Mouse (Mus musculus) liver, embryonic 14.5 days (tissue): ENCODE measurements at regions not wholly inside any gene's neighbourhood (a gene's known extent, or its start where the extent isn't known, plus 50 kb on each side); places are given as distances from the start of the nearest gene placed in this dataset.

ENCODE experiments used
- ATAC-seq: fragments of 200-750 bp; cut with Nextera tagmentation; 2 replicates; pipeline ENCODE4 v1.8.0; 2017; ENCODE audit warnings: moderate number of reproducible peaks, mild to moderate bottlenecking, moderate library complexity; ENCODE audit not compliant: insufficient read depth
- DNase-seq, 3 experiments: peaks; one replicate each; pipeline ENCODE4 v3.0.0-alpha.2; 2012 to 2013; ENCODE audit warnings: low read depth in 3 of 3, low spot score in 3 of 3
- H3K27ac ChIP-seq: fragments of 300-500 bp; sonication (generic); 2 replicates; pipeline ENCODE4 v1.5.1; 2014; ENCODE audit warnings: moderate library complexity, mild to moderate bottlenecking, control low read depth, inconsistent platforms
- H3K27me3 ChIP-seq: fragments of 300-500 bp; sonication (generic); 2 replicates; pipeline ENCODE4 v1.6.1; 2014; ENCODE audit warnings: mild to moderate bottlenecking, low read length, moderate library complexity; ENCODE audit not compliant: control insufficient read depth, insufficient read depth
- H3K36me3 ChIP-seq: fragments of 300-500 bp; sonication (generic); replicated peaks from 2 replicates; pipeline ENCODE4 v1.6.1; 2014; ENCODE audit warnings: low read depth; ENCODE audit not compliant: control insufficient read depth, insufficient read depth
- H3K4me1 ChIP-seq, 2 experiments: fragments of 200-500 bp in 1 of 2; fragments of 300-500 bp in 1 of 2; sonication (generic) in 1 of 2; replicated peaks; 2 replicates each; pipeline ENCODE4 v1.6.1; 2012 to 2014; ENCODE audit warnings: antibody characterized with exemption in 1 of 2, inconsistent platforms in 1 of 2, low read length in 1 of 2; ENCODE audit not compliant: control insufficient read depth in 2 of 2, insufficient read depth in 2 of 2
- H3K4me2 ChIP-seq: fragments of 300-500 bp; sonication (generic); 2 replicates; pipeline ENCODE4 v1.6.1; 2014; ENCODE audit warnings: low read depth, mild to moderate bottlenecking, control low read depth, moderate library complexity
- H3K4me3 ChIP-seq, 2 experiments: fragments of 200-500 bp in 1 of 2; fragments of 300-500 bp in 1 of 2; sonication (generic) in 1 of 2; 2 replicates each; pipeline ENCODE4 v1.5.1; 2012 to 2014; ENCODE audit warnings: low read depth in 2 of 2, low read length in 2 of 2, mild to moderate bottlenecking in 2 of 2, control low read depth in 1 of 2, inconsistent platforms in 1 of 2, moderate library complexity in 1 of 2; ENCODE audit not compliant: insufficient read depth in 1 of 2
- H3K9ac ChIP-seq: fragments of 300-500 bp; sonication (generic); replicated peaks from 2 replicates; pipeline ENCODE4 v1.6.1; 2014; ENCODE audit warnings: mild to moderate bottlenecking, control low read depth, moderate library complexity
- H3K9me3 ChIP-seq: fragments of 300-500 bp; sonication (generic); 2 replicates; pipeline ENCODE4 v1.6.1; 2016; ENCODE audit warnings: low read length, mixed read lengths; ENCODE audit not compliant: control insufficient read depth
- CTCF ChIP-seq: IDR thresholded peaks from 2 replicates; pipeline ENCODE4 v1.5.1; 2016; ENCODE audit warnings: antibody characterized with exemption, low read depth, control low read depth
- EP300 ChIP-seq: IDR thresholded peaks from 2 replicates; pipeline ENCODE4 v1.6.1; 2016; ENCODE audit warnings: antibody characterized with exemption, low read depth
- WGBS: fragments of 180-500 bp; shearing (Covaris S2); extraction: QIAGEN DNeasy Blood & Tissue Kit; methylation state at CpG from one replicate; pipeline ENCODE4 v1.1.7; 2014; ENCODE audit not compliant: insufficient replicate concordance; 5-methylcytosine and 5-hydroxymethylcytosine counted together

GRCm38 (mm10) chr14:106199536-106200319 is 93.7 kb downstream of the Trim52 start:
- no peaks in the 10 kb centered on the region for H3K36me3 ChIP-seq
- no peak overlapping the region for H3K27ac ChIP-seq
- no peak for DNase-seq
- H3K9me3 ChIP-seq = no peaks in the 10 kb centered on the region
- H3K27me3 ChIP-seq = no peaks in the 10 kb centered on the region
- TF ChIP-seq CTCF (no peak), EP300 (no peak)
- no peak overlapping the region for H3K4me3 ChIP-seq
- H3K4me1 ChIP-seq = no peaks in the 10 kb centered on the region; a peak in 1 of 4 replicates
- ATAC-seq = no peak
- 71% methylated on average over 1 of the region's 1 CpGs for WGBS
- no peak overlapping the region for H3K4me2 ChIP-seq
- no peak overlapping the region for H3K9ac ChIP-seq

- Histone ChIP-seq H3K9me3 (no peaks in the 10 kb centered on the region), H3K4me2 (no peak overlapping the region), H3K4me1 (no peaks in the 10 kb centered on the region), H3K27ac (no peak overlapping the region), H3K4me3 (no peak overlapping the region), H3K27me3 (no peaks in the 10 kb centered on the region), H3K36me3 (no peaks in the 10 kb centered on the region), H3K9ac (no peak overlapping the region)
- DNase-seq = no peak
- ATAC-seq = no peak
- 40% methylated on average over 2 of the region's 2 CpGs for WGBS
- no peak for TF ChIP-seq CTCF
- TF ChIP-seq EP300 = no peak
These were observed 105.1 kb downstream of the Trim52 start for GRCm38 (mm10) chr14:106211062-106211461.

GRCm38 (mm10) chr14:106217681-106218080 is 111.7 kb downstream of the Trim52 start:
- H3K9ac ChIP-seq = no peak overlapping the region
- no peak overlapping the region for H3K4me2 ChIP-seq
- no peak overlapping the region for H3K27ac ChIP-seq
- no peaks in the 10 kb centered on the region for H3K27me3 ChIP-seq
- no peaks in the 10 kb centered on the region for H3K9me3 ChIP-seq
- H3K4me3 ChIP-seq = no peak overlapping the region
- H3K36me3 ChIP-seq = no peaks in the 10 kb centered on the region
- no peaks in the 10 kb centered on the region for H3K4me1 ChIP-seq
- 81% methylated on average over 3 of the region's 3 CpGs for WGBS
- TF ChIP-seq EP300 (no peak), CTCF (no peak)
- ATAC-seq (no peak), DNase-seq (no peak)

- no peak overlapping the region for H3K9ac ChIP-seq
- no peak for TF ChIP-seq EP300
- no peak for DNase-seq
- H3K36me3 ChIP-seq = no peaks in the 10 kb centered on the region
- no peaks in the 10 kb centered on the region for H3K27me3 ChIP-seq
- H3K4me1 ChIP-seq = no peaks in the 10 kb centered on the region
- no peak for ATAC-seq
- no peak overlapping the region for H3K4me2 ChIP-seq
- H3K27ac ChIP-seq = no peak overlapping the region
- no peak overlapping the region for H3K4me3 ChIP-seq
- 58% methylated on average over 5 of the region's 5 CpGs for WGBS
- H3K9me3 ChIP-seq = no peaks in the 10 kb centered on the region
These were observed 113.3 kb downstream of the Trim52 start for GRCm38 (mm10) chr14:106219293-106219797.

- 36% methylated on average over 1 of the region's 1 CpGs for whole genome bisulfite sequencing
- no peaks in the 10 kb centered on the region for H3K4me1 ChIP-seq
These were observed 119.4 kb downstream of the Trim52 start for GRCm38 (mm10) chr14:106225401-106225800.

More at GRCm38 (mm10) chr14:106225401-106225800, 119.4 kb downstream of the Trim52 start:
- Histone ChIP-seq H3K27me3 (no peaks in the 10 kb centered on the region), H3K36me3 (no peaks in the 10 kb centered on the region), H3K4me3 (no peak overlapping the region), H3K9ac (no peak overlapping the region), H3K9me3 (no peaks in the 10 kb centered on the region), H3K4me2 (no peak overlapping the region), H3K27ac (no peak overlapping the region)
- TF ChIP-seq CTCF (no peak), EP300 (no peak)
- DNase-seq (no peak), ATAC-seq (no peak)
